Mouse (Mus musculus): ENCODE results near the gene Mfap1a.
"Not testable (repeated sequence)": the region's sequence is repeated elsewhere in the genome, so short reads cannot be mapped to it uniquely, and the experiment has no call there.

The Mfap1a gene

GRCm38 (mm10) chr2:121480498-121480897 lies 26.0 kb downstream of the Mfap1a start:
- Histone ChIP-seq H3K36me3 (ENCODE audit: insufficient read depth, low read length) (no peaks in the 10 kb centered on the region), H3K9me3 (ENCODE audit: low read length) (no peaks in the 10 kb centered on the region), H3K4me3 (replicated peaks; ENCODE audit: low read length) (no peak overlapping the region), H3K27me3 (ENCODE audit: insufficient read depth, low read length) (no peaks in the 10 kb centered on the region), H3K4me1 (replicated peaks; ENCODE audit: low read depth, low read length) (peaks cover 24% of the 10 kb centered on the region)
- TF ChIP-seq CTCF (conservative IDR thresholded peaks at IDR 0.05; ENCODE audit: low read length) (peak; percentile 53), POU5F1 (IDR thresholded peaks at IDR 0.05; ENCODE audit: borderline replicate concordance, low read length) (no peak)

- Histone ChIP-seq H3K9me3 (ENCODE audit: low read length) (no peaks in the 10 kb centered on the region), H3K4me3 (replicated peaks; ENCODE audit: low read length) (no peak overlapping the region), H3K36me3 (ENCODE audit: insufficient read depth, low read length) (no peaks in the 10 kb centered on the region), H3K4me1 (replicated peaks; ENCODE audit: low read depth, low read length) (peaks cover 9% of the 10 kb centered on the region), H3K27me3 (ENCODE audit: insufficient read depth, low read length) (no peaks in the 10 kb centered on the region)
- no peak for TF ChIP-seq NANOG (IDR thresholded peaks at IDR 0.05; ENCODE audit: borderline replicate concordance, low read length)
- no peak; the same call in 1 of the 2 replicates for TF ChIP-seq POU5F1 (IDR thresholded peaks at IDR 0.05; ENCODE audit: borderline replicate concordance, low read length)
- TF ChIP-seq CTCF (conservative IDR thresholded peaks at IDR 0.05; ENCODE audit: low read length), result no peak
Observed at GRCm38 (mm10) chr2:121477491-121478266, 28.8 kb downstream of the Mfap1a start.

GRCm38 (mm10) chr2:121475306-121475705 lies 31.2 kb downstream of the Mfap1a start:
- H3K4me3 ChIP-seq (replicated peaks; ENCODE audit: low read length); H3K9me3 ChIP-seq (ENCODE audit: low read length); H3K27me3 ChIP-seq (ENCODE audit: insufficient read depth, low read length): not testable (repeated sequence)
- Histone ChIP-seq H3K4me1 (replicated peaks; ENCODE audit: low read depth, low read length) (peaks cover 16% of the 10 kb centered on the region), H3K36me3 (ENCODE audit: insufficient read depth, low read length) (peaks cover 12% of the 10 kb centered on the region)

GRCm38 (mm10) chr2:121474180-121474535 lies 32.3 kb downstream of the Mfap1a start:
- peaks cover 16% of the 10 kb centered on the region for H3K4me1 ChIP-seq (replicated peaks; ENCODE audit: low read depth, low read length)
- no peaks in the 10 kb centered on the region for H3K9me3 ChIP-seq (ENCODE audit: low read length)
- H3K36me3 ChIP-seq (ENCODE audit: insufficient read depth, low read length), result peaks cover 12% of the 10 kb centered on the region
- H3K4me3 ChIP-seq (replicated peaks; ENCODE audit: low read length), result peak overlapping the region; percentile 78
- no peaks in the 10 kb centered on the region for H3K27me3 ChIP-seq (ENCODE audit: insufficient read depth, low read length)
- TF ChIP-seq NANOG (IDR thresholded peaks at IDR 0.05; ENCODE audit: borderline replicate concordance, low read length) (no peak), CTCF (conservative IDR thresholded peaks at IDR 0.05; ENCODE audit: low read length) (no peak), POU5F1 (IDR thresholded peaks at IDR 0.05; ENCODE audit: borderline replicate concordance, low read length) (no peak)

GRCm38 (mm10) chr2:121473301-121474179 lies 32.9 kb downstream of the Mfap1a start, which contains the start of gene Mfap1b:
Gene Mfap1b, minus strand, starts transcription at chr2:121474067.
- not testable (repeated sequence) for H3K27me3 ChIP-seq (ENCODE audit: insufficient read depth, low read length); H3K9me3 ChIP-seq (ENCODE audit: low read length)
- Histone ChIP-seq H3K4me3 (replicated peaks; ENCODE audit: low read length) (peak within 1 kb of the TSS; percentile 78), H3K36me3 (ENCODE audit: insufficient read depth, low read length) (peaks cover 12% of the 10 kb centered on the region), H3K4me1 (replicated peaks; ENCODE audit: low read depth, low read length) (peaks cover 16% of the 10 kb centered on the region)

- Histone ChIP-seq H3K4me1 (replicated peaks; ENCODE audit: low read depth, low read length) (peaks cover 16% of the 10 kb centered on the region), H3K36me3 (ENCODE audit: insufficient read depth, low read length) (peaks cover 14% of the 10 kb centered on the region), H3K4me3 (replicated peaks; ENCODE audit: low read length) (peak overlapping the region; percentile 78)
- H3K27me3 ChIP-seq (ENCODE audit: insufficient read depth, low read length); H3K9me3 ChIP-seq (ENCODE audit: low read length): not testable (repeated sequence)
- 0 out of 2 replicates have a peak, but pooled peaks have one; percentile 7 for TF ChIP-seq CTCF (conservative IDR thresholded peaks at IDR 0.05; ENCODE audit: low read length)
Observed at GRCm38 (mm10) chr2:121472783-121473182, 33.7 kb downstream of the Mfap1a start.

- H3K9me3 ChIP-seq (ENCODE audit: low read length); H3K27me3 ChIP-seq (ENCODE audit: insufficient read depth, low read length); H3K4me3 ChIP-seq (replicated peaks; ENCODE audit: low read length); H3K4me1 ChIP-seq (replicated peaks; ENCODE audit: low read depth, low read length): not testable (repeated sequence)
- H3K36me3 ChIP-seq (ENCODE audit: insufficient read depth, low read length), result peaks cover 14% of the 10 kb centered on the region
Observed at GRCm38 (mm10) chr2:121468982-121469381, 37.5 kb downstream of the Mfap1a start.

- Histone ChIP-seq H3K4me1 (replicated peaks; ENCODE audit: low read depth, low read length) (peaks cover 31% of the 10 kb centered on the region), H3K9me3 (ENCODE audit: low read length) (no peaks in the 10 kb centered on the region), H3K36me3 (ENCODE audit: insufficient read depth, low read length) (peaks cover 41% of the 10 kb centered on the region), H3K4me3 (replicated peaks; ENCODE audit: low read length) (no peak overlapping the region), H3K27me3 (ENCODE audit: insufficient read depth, low read length) (no peaks in the 10 kb centered on the region)
- no peak for TF ChIP-seq CTCF (conservative IDR thresholded peaks at IDR 0.05; ENCODE audit: low read length)
- peak; percentile 29; the same call in 1 of the 2 replicates for TF ChIP-seq NANOG (IDR thresholded peaks at IDR 0.05; ENCODE audit: borderline replicate concordance, low read length)
Observed at GRCm38 (mm10) chr2:121460071-121460470, 46.4 kb downstream of the Mfap1a start.

Data from E14TG2a.4 (cell line).